Mouse (Mus musculus): ENCODE measurements at regions not wholly inside any gene's neighbourhood (a gene's known extent, or its start where the extent isn't known, plus 50 kb on each side); places are given as distances from the start of the nearest gene placed in this dataset.

GRCm38 (mm10) chr3:143952289-143952688 is 252.7 kb downstream of the Lmo4 start:
- no peak for DNase-seq (ENCODE audit: low spot score in 2 of 2)
- intact Hi-C loops (cut with DNase I): no loop called here

GRCm38 (mm10) chr3:143949656-143950055 is 255.4 kb downstream of the Lmo4 start:
- DNase-seq (ENCODE audit: low spot score in 2 of 2): no peak
- intact Hi-C loops (cut with DNase I): no loop called here

GRCm38 (mm10) chr3:143949026-143949637 is 255.9 kb downstream of the Lmo4 start:
- intact Hi-C loops (cut with DNase I): no loop called here
- no peak for DNase-seq (ENCODE audit: low spot score in 2 of 2)

GRCm38 (mm10) chr3:143947938-143948267 is 257.1 kb downstream of the Lmo4 start:
- no peak for DNase-seq (ENCODE audit: low spot score in 2 of 2)
- intact Hi-C loops (cut with DNase I): no loop called here

- intact Hi-C loops (cut with DNase I): no loop called here
- DNase-seq (ENCODE audit: low spot score in 2 of 2): no peak
These were observed 257.7 kb downstream of the Lmo4 start for GRCm38 (mm10) chr3:143947079-143947937.

- intact Hi-C loops (cut with DNase I): no loop called here
- DNase-seq (ENCODE audit: low spot score in 2 of 2): no peak
These were observed 265.8 kb downstream of the Lmo4 start for GRCm38 (mm10) chr3:143939068-143939709.

GRCm38 (mm10) chr3:143925322-143925721 is 279.7 kb downstream of the Lmo4 start:
- intact Hi-C loops (cut with DNase I): no loop called here
- DNase-seq (ENCODE audit: low spot score in 2 of 2): no peak

- DNase-seq (ENCODE audit: low spot score in 2 of 2): no peak
- intact Hi-C loops (cut with DNase I): no loop called here
These were observed 285.3 kb downstream of the Lmo4 start for GRCm38 (mm10) chr3:143919744-143920143.

GRCm38 (mm10) chr3:143914341-143915217 is 290.4 kb downstream of the Lmo4 start:
- no peak for DNase-seq (ENCODE audit: low spot score in 2 of 2)
- intact Hi-C loops (cut with DNase I): no loop called here

- no peak for DNase-seq (ENCODE audit: low spot score in 2 of 2)
- intact Hi-C loops (cut with DNase I): no loop called here
These were observed 291.9 kb downstream of the Lmo4 start for GRCm38 (mm10) chr3:143913044-143913574.

- peak in 1 of 2 experiments; percentile 14 for DNase-seq (ENCODE audit: low spot score in 2 of 2)
- intact Hi-C loops (cut with DNase I): no loop called here
These were observed 292.6 kb downstream of the Lmo4 start for GRCm38 (mm10) chr3:143912433-143912832.

GRCm38 (mm10) chr3:143909341-143909740 is 295.7 kb downstream of the Lmo4 start:
- intact Hi-C loops (cut with DNase I): no loop called here
- DNase-seq (ENCODE audit: low spot score in 2 of 2): no peak

- DNase-seq (ENCODE audit: low spot score in 2 of 2): no peak
- intact Hi-C loops (cut with DNase I): no loop called here
These were observed 301.6 kb downstream of the Lmo4 start for GRCm38 (mm10) chr3:143903421-143903820.

- DNase-seq (ENCODE audit: low spot score in 2 of 2): no peak
- intact Hi-C loops (cut with DNase I): no loop called here
These were observed 324.2 kb downstream of the Lmo4 start for GRCm38 (mm10) chr3:143880813-143881212.

- intact Hi-C loops (cut with DNase I): no loop called here
- DNase-seq (ENCODE audit: low spot score in 2 of 2): no peak
These were observed 331.1 kb downstream of the Lmo4 start for GRCm38 (mm10) chr3:143873876-143874275.

- intact Hi-C loops (cut with DNase I): no loop called here
- DNase-seq (ENCODE audit: low spot score in 2 of 2): no peak
These were observed 338.5 kb downstream of the Lmo4 start for GRCm38 (mm10) chr3:143866521-143866920.

GRCm38 (mm10) chr3:143865626-143866025 is 339.4 kb downstream of the Lmo4 start:
- intact Hi-C loops (cut with DNase I): no loop called here
- DNase-seq (ENCODE audit: low spot score in 2 of 2): no peak

- no peak for DNase-seq (ENCODE audit: low spot score in 2 of 2)
- intact Hi-C loops (cut with DNase I): no loop called here
These were observed 340.5 kb downstream of the Lmo4 start for GRCm38 (mm10) chr3:143864490-143864889.

- intact Hi-C loops (cut with DNase I): no loop called here
- no peak for DNase-seq (ENCODE audit: low spot score in 2 of 2)
These were observed 342.5 kb downstream of the Lmo4 start for GRCm38 (mm10) chr3:143862531-143862930.

- intact Hi-C loops (cut with DNase I): no loop called here
These were observed 343.2 kb downstream of the Lmo4 start for GRCm38 (mm10) chr3:143861866-143862265.

More at GRCm38 (mm10) chr3:143861866-143862265, 343.2 kb downstream of the Lmo4 start:
- no peak for DNase-seq (ENCODE audit: low spot score in 2 of 2)

Measured in left cerebral cortex, postnatal 36 days (tissue).